Mouse (Mus musculus) limb, embryonic 14.5 days (tissue): Measurements from ENCODE around the gene Drosha. TPM values are rescaled to one million over a fixed set of nuclear protein-coding genes. Genes with fewer than 3 reads are reported as not detected.

ENCODE experiments used
- ATAC-seq: fragments of 200-750 bp; cut with Nextera tagmentation; 2 replicates; pipeline ENCODE4 v1.8.0; 2017; ENCODE audit warnings: low read depth, moderate number of reproducible peaks, moderate TSS enrichment; ENCODE audit not compliant: low FRiP score
- DNase-seq: peaks from one replicate; pipeline ENCODE4 v3.0.0-alpha.2; 2015; ENCODE audit warnings: low spot score
- H3K27ac ChIP-seq: fragments of 300-500 bp; sonication (generic); replicated peaks from 2 replicates; pipeline ENCODE4 v1.5.1; 2014; ENCODE audit warnings: low read depth, mild to moderate bottlenecking, low read length, moderate library complexity, mixed read lengths
- H3K27me3 ChIP-seq: fragments of 300-500 bp; sonication (generic); 2 replicates; pipeline ENCODE4 v1.6.1; 2014; ENCODE audit warnings: low read length, mixed read lengths; ENCODE audit not compliant: control insufficient read depth, insufficient read depth
- H3K36me3 ChIP-seq: fragments of 300-500 bp; sonication (generic); 2 replicates; pipeline ENCODE4 v1.6.1; 2014; ENCODE audit warnings: mild to moderate bottlenecking, low read length, moderate library complexity, mixed read lengths; ENCODE audit not compliant: control insufficient read depth, insufficient read depth
- H3K4me1 ChIP-seq: fragments of 300-500 bp; sonication (generic); 2 replicates; pipeline ENCODE4 v1.6.1; 2014; ENCODE audit warnings: antibody characterized with exemption, low read length, mixed read lengths; ENCODE audit not compliant: control insufficient read depth, insufficient read depth
- H3K4me2 ChIP-seq: fragments of 300-500 bp; sonication (generic); replicated peaks from 2 replicates; pipeline ENCODE4 v1.6.1; 2014; ENCODE audit warnings: low read depth, mild to moderate bottlenecking, low read length, moderate library complexity; ENCODE audit not compliant: severe bottlenecking
- H3K4me3 ChIP-seq: fragments of 300-500 bp; sonication (generic); replicated peaks from 2 replicates; pipeline ENCODE4 v1.5.1; 2014; ENCODE audit warnings: low read length
- H3K9ac ChIP-seq: fragments of 300-500 bp; sonication (generic); 2 replicates; pipeline ENCODE4 v1.6.1; 2014; ENCODE audit warnings: mild to moderate bottlenecking, low read depth, low read length, moderate library complexity; ENCODE audit not compliant: severe bottlenecking
- H3K9me3 ChIP-seq: fragments of 300-500 bp; sonication (generic); 2 replicates; pipeline ENCODE4 v1.6.1; 2016; ENCODE audit warnings: low read length; ENCODE audit not compliant: control insufficient read depth
- POLR2A ChIP-seq: fragments of 200-500 bp; IDR thresholded peaks from 2 replicates; pipeline ENCODE4 v1.8.0; 2012; ENCODE audit warnings: inconsistent platforms, mild to moderate bottlenecking, moderate library complexity, borderline replicate concordance; ENCODE audit not compliant: insufficient read depth, insufficient read length; ENCODE audit errors: extremely low read depth
- WGBS: fragments of 180-500 bp; shearing (Covaris S2); extraction: QIAGEN DNeasy Blood & Tissue Kit; methylation state at CpG from one replicate; pipeline ENCODE4 v1.1.7; 2014; 5-methylcytosine and 5-hydroxymethylcytosine counted together
- polyA plus RNA-seq, 2 experiments: library from polyadenylated mRNA; depleted of rRNA in 1 of 2; stranded (reverse) in 1 of 2; unstranded in 1 of 2; fragments of >200 nt; fragmentation: Nextera tagmentation in 1 of 2; extraction: Ambion mirVana in 1 of 2; gene quantifications; 2 replicates each; pipeline versions ENCODE4 v1.2.1 to v1.2.3; 2012 to 2014

Drosha gene
- polyA plus RNA-seq, 2 experiments: 34.3 to 39.0 TPM

DNA sequence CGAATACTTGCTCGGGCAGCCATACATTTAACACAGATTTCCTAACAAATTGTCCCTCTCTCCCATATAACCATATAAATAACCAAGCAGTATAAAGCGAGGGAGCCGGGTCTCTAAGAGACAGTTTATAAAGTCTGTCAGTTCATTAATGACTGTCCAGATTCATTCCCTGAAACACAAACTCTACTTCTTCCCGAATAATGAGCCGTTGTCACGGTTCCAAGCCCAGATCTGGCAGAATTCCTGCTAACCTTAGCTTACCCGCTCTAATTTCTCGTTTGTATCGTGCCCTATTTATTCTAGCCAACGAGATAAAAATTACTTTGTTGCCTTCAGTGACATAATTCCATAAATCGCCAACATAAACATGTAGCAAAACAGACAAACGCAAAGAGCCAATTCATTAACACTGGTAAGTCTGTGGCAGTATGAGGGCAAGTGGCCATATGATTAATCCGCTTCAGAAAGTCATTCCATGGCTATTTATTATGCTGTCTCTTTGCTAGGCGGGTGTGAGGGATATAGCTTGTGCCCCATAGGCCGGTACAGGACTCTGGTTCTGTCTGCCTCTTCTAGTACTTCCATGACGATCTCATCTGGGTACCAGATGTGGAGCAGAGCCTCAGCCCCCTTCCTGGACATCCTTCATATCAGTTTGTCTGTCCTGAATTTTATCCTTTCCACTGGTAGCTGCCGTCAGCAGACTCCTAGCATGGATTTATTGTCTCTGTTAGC lies 51.0 kb downstream of the Drosha start:
- Histone ChIP-seq H3K4me2 (no peak overlapping the region), H3K36me3 (peaks cover 43% of the 10 kb centered on the region), H3K9me3 (no peaks in the 10 kb centered on the region), H3K4me1 (no peaks in the 10 kb centered on the region), H3K4me3 (no peak overlapping the region), H3K9ac (no peak overlapping the region), H3K27ac (no peak overlapping the region), H3K27me3 (no peaks in the 10 kb centered on the region)
- peak; percentile 23 for DNase-seq
- no peak for TF ChIP-seq POLR2A
- WGBS: 51% methylated on average over 18 of the region's 18 CpGs
- ATAC-seq: no peak

DNA sequence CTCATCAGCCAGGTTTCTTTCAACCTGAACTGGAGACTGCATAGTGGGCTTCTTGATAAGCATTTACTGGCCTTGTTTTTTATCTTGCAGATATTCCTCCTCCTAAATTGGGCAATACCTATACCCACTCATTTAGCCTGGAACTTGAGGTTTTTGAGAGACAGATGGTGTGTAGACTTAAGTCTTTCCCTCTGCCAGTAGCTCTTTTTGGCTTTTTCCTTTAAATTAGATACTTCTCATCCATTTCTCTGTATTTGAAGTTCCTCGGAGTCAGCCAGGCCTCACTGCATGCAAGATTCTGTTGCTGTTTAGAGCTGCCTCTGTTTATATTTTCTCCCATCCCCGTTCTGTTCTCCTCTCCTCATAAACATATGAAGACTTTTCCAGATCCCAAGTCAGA lies 51.7 kb downstream of the Drosha start:
- H3K27me3 ChIP-seq: no peaks in the 10 kb centered on the region
- ATAC-seq (no peak), DNase-seq (no peak)
- 81% methylated on average over 2 of the region's 2 CpGs for WGBS
- no peaks in the 10 kb centered on the region for H3K4me1 ChIP-seq
- H3K9ac ChIP-seq: no peak overlapping the region
- H3K4me2 ChIP-seq: no peak overlapping the region
- no peak for TF ChIP-seq POLR2A
- no peak overlapping the region for H3K4me3 ChIP-seq
- peaks cover 42% of the 10 kb centered on the region for H3K36me3 ChIP-seq
- H3K27ac ChIP-seq: no peak overlapping the region
- H3K9me3 ChIP-seq: no peaks in the 10 kb centered on the region

DNA sequence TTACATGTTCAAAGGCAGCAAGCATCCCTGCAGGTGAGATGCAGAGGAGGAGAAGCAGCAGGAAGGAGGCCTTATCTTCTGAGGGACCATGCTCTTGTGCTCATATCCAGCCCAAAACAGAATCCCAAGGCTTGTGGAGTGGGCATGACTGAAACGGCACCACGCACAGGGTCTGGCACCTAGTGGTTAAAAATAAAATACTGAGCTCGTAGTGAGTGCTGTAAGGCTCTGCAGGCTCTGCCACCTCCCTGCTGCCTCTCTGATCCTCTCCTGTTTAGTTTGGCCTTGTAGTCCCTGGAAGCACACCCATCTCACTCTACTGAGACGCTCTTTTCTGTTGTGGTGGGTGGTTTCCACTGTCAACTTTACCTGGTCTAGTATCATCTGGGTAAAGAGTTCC lies 52.3 kb downstream of the Drosha start:
- Histone ChIP-seq H3K4me1 (no peaks in the 10 kb centered on the region), H3K27me3 (no peaks in the 10 kb centered on the region), H3K4me3 (no peak overlapping the region), H3K4me2 (no peak overlapping the region), H3K27ac (no peak overlapping the region), H3K9me3 (no peaks in the 10 kb centered on the region), H3K9ac (no peak overlapping the region), H3K36me3 (peaks cover 44% of the 10 kb centered on the region)
- WGBS: 91% methylated on average over 4 of the region's 4 CpGs
- TF ChIP-seq POLR2A: no peak
- ATAC-seq: no peak
- DNase-seq: no peak

DNA sequence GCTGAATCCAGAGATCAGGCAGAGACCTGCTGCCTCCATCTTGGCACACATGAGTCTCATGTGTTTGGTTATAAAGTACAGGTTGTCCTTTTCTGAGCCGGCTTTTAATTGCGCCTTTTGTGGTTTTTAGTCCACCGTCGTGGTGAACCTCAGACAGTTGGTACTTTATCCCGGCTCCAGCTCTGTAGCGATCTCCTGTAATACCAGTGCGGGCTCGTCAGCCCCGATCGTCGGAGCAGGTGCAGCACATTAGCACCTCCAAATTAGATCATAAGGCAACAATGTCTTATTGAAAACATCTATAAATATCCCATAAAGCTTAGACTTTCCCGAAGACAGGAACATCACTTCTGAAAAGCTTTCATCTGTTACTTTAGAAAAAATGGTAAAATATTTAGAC lies 53.3 kb downstream of the Drosha start:
- Histone ChIP-seq H3K4me3 (no peak overlapping the region), H3K9me3 (no peaks in the 10 kb centered on the region), H3K9ac (no peak overlapping the region), H3K27ac (no peak overlapping the region), H3K4me2 (no peak overlapping the region), H3K36me3 (peaks cover 54% of the 10 kb centered on the region), H3K27me3 (no peaks in the 10 kb centered on the region), H3K4me1 (no peaks in the 10 kb centered on the region)
- WGBS: 71% methylated on average over 12 of the region's 12 CpGs
- no peak for DNase-seq
- no peak for TF ChIP-seq POLR2A
- ATAC-seq: no peak

DNA sequence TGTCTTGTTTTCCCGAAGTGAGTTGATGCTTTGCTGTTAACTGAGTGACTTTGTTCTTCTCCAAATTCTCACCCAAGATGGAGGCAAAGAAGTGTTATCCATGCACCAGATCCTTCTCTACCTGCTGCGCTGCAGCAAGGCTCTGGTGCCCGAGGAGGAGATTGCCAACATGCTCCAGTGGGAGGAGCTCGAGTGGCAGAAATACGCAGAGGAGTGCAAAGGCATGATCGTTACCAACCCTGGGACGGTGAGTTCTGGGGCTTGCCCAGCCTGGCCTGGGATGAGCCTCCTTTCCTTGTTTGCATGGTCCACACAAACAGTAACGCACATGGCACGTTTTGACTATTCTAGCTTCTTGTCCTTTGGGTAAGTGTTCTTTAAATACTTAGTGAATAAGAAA lies 54.0 kb downstream of the Drosha start:
- no peak overlapping the region for H3K4me2 ChIP-seq
- peaks cover 61% of the 10 kb centered on the region for H3K36me3 ChIP-seq
- H3K4me3 ChIP-seq: no peak overlapping the region
- no peak for DNase-seq
- no peaks in the 10 kb centered on the region for H3K4me1 ChIP-seq
- H3K9me3 ChIP-seq: no peaks in the 10 kb centered on the region
- no peaks in the 10 kb centered on the region for H3K27me3 ChIP-seq
- WGBS: 89% methylated on average over 9 of the region's 9 CpGs
- H3K27ac ChIP-seq: no peak overlapping the region
- no peak overlapping the region for H3K9ac ChIP-seq
- no peak for TF ChIP-seq POLR2A
- no peak for ATAC-seq
